Mouse (Mus musculus) megakaryocyte, embryonic 14.5 days (primary cell): ENCODE data around the gene Zfp605.

Experiments used
- FLI1 ChIP-seq: IDR thresholded peaks from 2 replicates; pipeline ENCODE4 v1.6.1; 2012; ENCODE audit warnings: low read length, inconsistent platforms, mixed read lengths
- GATA1 ChIP-seq: IDR thresholded peaks from 3 replicates; pipeline ENCODE4 v1.6.1; 2012; ENCODE audit warnings: mixed read lengths, low read length, inconsistent platforms, borderline replicate concordance

DNA sequence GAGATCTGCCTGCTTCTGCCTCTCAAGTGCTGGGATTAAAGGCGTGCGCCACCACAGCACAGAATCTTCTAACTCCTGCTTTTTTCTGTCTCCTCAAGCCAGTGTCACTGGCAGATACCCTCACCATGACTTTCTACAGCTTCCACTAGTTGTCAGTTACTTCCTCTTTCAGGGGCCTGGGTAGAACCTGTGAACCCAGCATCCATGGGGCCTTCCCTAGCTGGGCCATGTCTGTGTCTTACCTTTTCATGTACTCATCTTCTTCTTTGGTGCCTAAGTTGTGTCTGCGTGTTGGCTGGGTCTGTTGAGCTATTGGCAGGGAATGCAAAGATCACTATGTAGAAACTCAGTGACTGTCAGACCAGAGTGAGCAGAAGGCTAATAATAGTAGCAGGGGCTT lies 27.9 kb downstream of the Zfp605 start:
- no peak for TF ChIP-seq GATA1
- TF ChIP-seq FLI1, result no peak
